ENCODE assay signal across 30 mouse cellular contexts in the genomic region with DNA sequence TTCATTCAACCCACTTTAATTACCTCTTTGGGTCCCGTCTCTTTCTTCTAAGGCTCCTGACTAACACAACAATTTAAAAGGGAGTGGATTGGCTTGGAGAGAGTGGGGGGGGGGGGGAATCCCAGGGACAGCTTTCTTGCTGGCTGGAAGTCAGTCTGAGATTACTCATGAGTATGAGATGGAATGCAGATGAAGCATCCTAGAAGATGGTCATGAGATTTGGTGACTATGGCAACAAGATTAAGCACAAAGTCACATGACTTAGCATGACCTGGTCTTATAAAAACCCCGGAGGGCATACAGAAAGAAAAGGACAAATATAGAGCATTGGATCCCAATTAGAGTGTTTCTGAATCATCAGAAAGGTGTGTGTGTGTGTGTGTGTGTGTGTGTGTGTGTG. TPM values are rescaled to one million over a fixed set of nuclear protein-coding genes. Genes with fewer than 3 reads are reported as not detected.
DNase-seq lines count a peak whose midpoint lies in the region; ATAC-seq and TF ChIP-seq lines count a peak whose summit lies in the region.
"Had no signal": no experiment of that assay in that cellular context is flagged by ENCODE, and none has a peak within 500 bp of the region (broad histone marks: within the 10 kb centered on the region; RNA-seq: fewer than 3 reads in every experiment).

No protein-coding gene starts in this region.

- TF ChIP-seq CTCF in C2C12 (IDR thresholded peaks at IDR 0.05; ENCODE audit: control insufficient read depth, insufficient read depth, insufficient read length): no peak
- TF ChIP-seq CTCF in Patski (IDR thresholded peaks at IDR 0.05): no peak

- no peaks in the 10 kb centered on the region for H3K4me1 ChIP-seq in intestine, embryonic 14.5 days (replicated peaks; ENCODE audit: control insufficient read depth, insufficient read depth, low read length)
- no peaks in the 10 kb centered on the region for H3K4me1 ChIP-seq in intestine, embryonic 15.5 days (replicated peaks)
- H3K4me1 ChIP-seq: embryonic facial prominence, embryonic 10.5 days; embryonic facial prominence, embryonic 13.5 days; forebrain, embryonic 12.5 days; forebrain, embryonic 15.5 days; heart, embryonic 12.5 days; heart, embryonic 15.5 days; hindbrain, embryonic 10.5 days; hindbrain, embryonic 13.5 days had no signal

- in situ Hi-C loops in Patski (cut with MboI; ENCODE audit: low pct_unique_long_range_greater_than_20kb): no loop called here

- H3K79me2 ChIP-seq in C2C12 (ENCODE audit: control insufficient read depth, insufficient read depth): no peaks in the 10 kb centered on the region

- H3K79me3 ChIP-seq in C2C12 (ENCODE audit: low read depth): no peaks in the 10 kb centered on the region

- no peaks in the 10 kb centered on the region for H3K9me3 ChIP-seq in intestine, embryonic 14.5 days (ENCODE audit: control insufficient read depth, low read length)
- no peaks in the 10 kb centered on the region for H3K9me3 ChIP-seq in intestine, embryonic 15.5 days
- H3K9me3 ChIP-seq: embryonic facial prominence, embryonic 10.5 days; embryonic facial prominence, embryonic 13.5 days; forebrain, embryonic 12.5 days; forebrain, embryonic 15.5 days; G1E; heart, embryonic 15.5 days; hindbrain, embryonic 13.5 days had no signal

- no peak overlapping the region for H3K4me3 ChIP-seq in intestine, embryonic 14.5 days (ENCODE audit: low read depth, low read length)
- H3K4me3 ChIP-seq in intestine, embryonic 15.5 days (replicated peaks): no peak overlapping the region
- H3K4me3 ChIP-seq in C2C12 (ENCODE audit: insufficient read depth, poor library complexity, severe bottlenecking): no peak overlapping the region
- H3K4me3 ChIP-seq: embryonic facial prominence, embryonic 10.5 days; embryonic facial prominence, embryonic 13.5 days; erythroblast, embryonic 14.5 days; forebrain, embryonic 12.5 days; forebrain, embryonic 15.5 days; heart, embryonic 12.5 days; heart, embryonic 15.5 days; hindbrain, embryonic 10.5 days; hindbrain, embryonic 13.5 days had no signal

- WGBS in intestine, embryonic 14.5 days: 84% methylated on average over 2 of the region's 2 CpGs
- WGBS in intestine, embryonic 15.5 days: 74% methylated on average over 2 of the region's 2 CpGs

- no peak overlapping the region for H3K27ac ChIP-seq in intestine, embryonic 14.5 days (ENCODE audit: low read depth)
- H3K27ac ChIP-seq in intestine, embryonic 15.5 days: no peak overlapping the region
- H3K27ac ChIP-seq: embryonic facial prominence, embryonic 10.5 days; embryonic facial prominence, embryonic 13.5 days; forebrain, embryonic 12.5 days; forebrain, embryonic 15.5 days; heart, embryonic 15.5 days; hindbrain, embryonic 10.5 days; hindbrain, embryonic 13.5 days had no signal

- peak; percentile 18 for DNase-seq in intestine, embryonic 14.5 days (ENCODE audit: low spot score)
- peak; percentile 85 for DNase-seq in Patski (ENCODE audit: low read depth, low spot score)
- no peak for DNase-seq in testis, postnatal 14 days (ENCODE audit: low spot score)
- DNase-seq: adrenal gland, adult 8-10 months; adrenal gland, postnatal 25 days; cerebellum, adult 11-12 months; cerebellum, adult 8-10 months; cerebellum, postnatal 10 days; cerebellum, postnatal 36 days; embryo, embryonic 11 days; gastrocnemius, postnatal 25 days; heart, adult 18-20 months; heart, postnatal 10 days; heart, postnatal 36 days had no signal

- no peak overlapping the region for H3ac ChIP-seq in C2C12 (ENCODE audit: control insufficient read depth, insufficient read length, low read depth)

- no peaks in the 10 kb centered on the region for H3K36me3 ChIP-seq in intestine, embryonic 14.5 days (ENCODE audit: control insufficient read depth, insufficient read depth, low read length)
- H3K36me3 ChIP-seq in intestine, embryonic 15.5 days: no peaks in the 10 kb centered on the region
- H3K36me3 ChIP-seq in C2C12 (ENCODE audit: control insufficient read depth, insufficient read depth): no peaks in the 10 kb centered on the region
- H3K36me3 ChIP-seq: embryonic facial prominence, embryonic 10.5 days; embryonic facial prominence, embryonic 13.5 days; forebrain, embryonic 12.5 days; forebrain, embryonic 15.5 days; G1E; heart, embryonic 12.5 days; heart, embryonic 15.5 days; hindbrain, embryonic 10.5 days; hindbrain, embryonic 13.5 days had no signal

- no peaks in the 10 kb centered on the region for H3K27me3 ChIP-seq in intestine, embryonic 14.5 days (replicated peaks; ENCODE audit: control insufficient read depth, insufficient read depth, low read length)
- H3K27me3 ChIP-seq in intestine, embryonic 15.5 days (replicated peaks): no peaks in the 10 kb centered on the region
- H3K27me3 ChIP-seq in C2C12 (ENCODE audit: control insufficient read depth, insufficient read depth, insufficient read length) (peaks cover 3% of the 10 kb centered on the region), Patski (no peaks in the 10 kb centered on the region)
- H3K27me3 ChIP-seq: CH12.LX; embryonic facial prominence, embryonic 13.5 days; forebrain, embryonic 12.5 days; forebrain, embryonic 15.5 days; heart, embryonic 12.5 days; heart, embryonic 15.5 days; hindbrain, embryonic 13.5 days had no signal

- POLR2A ChIA-PET in Patski (lab: Charles Lee): no interaction called here

- ATAC-seq in intestine, embryonic 14.5 days (replicated peaks; ENCODE audit: low FRiP score, low TSS enrichment, low read depth): no peak
- ATAC-seq in intestine, embryonic 15.5 days: no peak
- ATAC-seq in Patski: peak; percentile 47
- ATAC-seq in activated CD4-positive, CD25-positive, alpha-beta regulatory T cell, adult 4 months: no peak
- ATAC-seq: forebrain, embryonic 15.5 days; hindbrain, embryonic 16.5 days; intestine, postnatal 0 days had no signal

- H3K9ac ChIP-seq in intestine, embryonic 14.5 days (ENCODE audit: low read length): no peak overlapping the region
- no peak overlapping the region for H3K9ac ChIP-seq in intestine, embryonic 15.5 days
- H3K9ac ChIP-seq: embryonic facial prominence, embryonic 13.5 days; forebrain, embryonic 12.5 days; forebrain, embryonic 15.5 days; heart, embryonic 12.5 days; heart, embryonic 15.5 days; hindbrain, embryonic 13.5 days had no signal

- CTCF ChIA-PET in Patski (lab: Charles Lee): interaction anchor here (1.5 kb wide), 1 partner anchor 9 kb away, joined by 4 read pairs; no protein-coding TSS in a partner anchor

- H3K4me2 ChIP-seq in intestine, embryonic 14.5 days (ENCODE audit: low read length): no peak overlapping the region
- H3K4me2 ChIP-seq in intestine, embryonic 15.5 days (replicated peaks): no peak overlapping the region
- H3K4me2 ChIP-seq: embryonic facial prominence, embryonic 13.5 days; forebrain, embryonic 12.5 days; forebrain, embryonic 15.5 days; heart, embryonic 12.5 days; heart, embryonic 15.5 days; hindbrain, embryonic 13.5 days had no signal

TF ChIP-seq in C2C12, 6 proteins besides CTCF, POLR2A, EP300 and RAD21:
- no peak for TF ChIP-seq MYOG (IDR thresholded peaks at IDR 0.05; ENCODE audit: control insufficient read depth, extremely low read depth, insufficient read length)
- no peak for TF ChIP-seq MYOD1 (IDR thresholded peaks at IDR 0.05; ENCODE audit: control insufficient read depth, insufficient read length, low read depth)
- peak; percentile 16 for TF ChIP-seq USF1 (IDR thresholded peaks at IDR 0.05; ENCODE audit: low read depth)

RNA-seq across cellular contexts. Expression of a gene that starts 19.6 kb away (rescaled TPM):
- polyA plus RNA-seq in intestine, embryonic 14.5 days (2014; fragmentation: Nextera tagmentation; extraction: Ambion mirVana): 56.8 and 61.7 TPM in 2 replicates
- polyA plus RNA-seq in intestine, embryonic 15.5 days (2015; fragmentation: Nextera tagmentation; extraction: Ambion mirVana): 59.4 and 61.7 TPM in 2 replicates
- 12.1 TPM for polyA plus RNA-seq in C2C12 (2012; fragmentation: generic; extraction: Trizol)
- 115 TPM for polyA plus RNA-seq in Patski (2021)
- polyA plus RNA-seq in activated CD4-positive, CD25-positive, alpha-beta regulatory T cell, adult 4 months (2017; shearing (Covaris generic)): 1 to 10 TPM; 8.6 to 9.3 TPM
